Mouse (Mus musculus) kidney, adult 2 months (tissue): Measurements from ENCODE around the gene Acvr1.

ENCODE experiments used
- CTCF ChIP-seq: fragments of 200-500 bp; conservative IDR thresholded peaks from 2 replicates; pipeline ENCODE4 v1.5.1; 2011; ENCODE audit warnings: low read depth, mild to moderate bottlenecking, control low read depth, low read length, moderate library complexity, mixed read lengths; ENCODE audit not compliant: insufficient read depth, insufficient read length
- POLR2A ChIP-seq: fragments of 200-500 bp; IDR thresholded peaks from one replicate; pipeline ENCODE4 v1.6.1; 2011; ENCODE audit warnings: low read depth, low read length, control low read depth

- TF ChIP-seq POLR2A (no peak), CTCF (no peak)
Observed at GRCm38 (mm10) chr2:58533521-58534001, 33.4 kb downstream of the Acvr1 start.
